Mouse (Mus musculus): ENCODE measurements around the gene Fbxo22. TPM values are rescaled to one million over a fixed set of nuclear protein-coding genes. Genes with fewer than 3 reads are reported as not detected.
A peak's percentile ranks its signal among the peaks of the same experiment; 100 is the strongest.
"Not testable (repeated sequence)": the region's sequence is repeated elsewhere in the genome, so short reads cannot be mapped to it uniquely, and the experiment has no call there.

The Fbxo22 gene
- polyA plus RNA-seq, 3 experiments from 2014 or later, result 39.3 to 50.5 (median 42.0) TPM

DNA sequence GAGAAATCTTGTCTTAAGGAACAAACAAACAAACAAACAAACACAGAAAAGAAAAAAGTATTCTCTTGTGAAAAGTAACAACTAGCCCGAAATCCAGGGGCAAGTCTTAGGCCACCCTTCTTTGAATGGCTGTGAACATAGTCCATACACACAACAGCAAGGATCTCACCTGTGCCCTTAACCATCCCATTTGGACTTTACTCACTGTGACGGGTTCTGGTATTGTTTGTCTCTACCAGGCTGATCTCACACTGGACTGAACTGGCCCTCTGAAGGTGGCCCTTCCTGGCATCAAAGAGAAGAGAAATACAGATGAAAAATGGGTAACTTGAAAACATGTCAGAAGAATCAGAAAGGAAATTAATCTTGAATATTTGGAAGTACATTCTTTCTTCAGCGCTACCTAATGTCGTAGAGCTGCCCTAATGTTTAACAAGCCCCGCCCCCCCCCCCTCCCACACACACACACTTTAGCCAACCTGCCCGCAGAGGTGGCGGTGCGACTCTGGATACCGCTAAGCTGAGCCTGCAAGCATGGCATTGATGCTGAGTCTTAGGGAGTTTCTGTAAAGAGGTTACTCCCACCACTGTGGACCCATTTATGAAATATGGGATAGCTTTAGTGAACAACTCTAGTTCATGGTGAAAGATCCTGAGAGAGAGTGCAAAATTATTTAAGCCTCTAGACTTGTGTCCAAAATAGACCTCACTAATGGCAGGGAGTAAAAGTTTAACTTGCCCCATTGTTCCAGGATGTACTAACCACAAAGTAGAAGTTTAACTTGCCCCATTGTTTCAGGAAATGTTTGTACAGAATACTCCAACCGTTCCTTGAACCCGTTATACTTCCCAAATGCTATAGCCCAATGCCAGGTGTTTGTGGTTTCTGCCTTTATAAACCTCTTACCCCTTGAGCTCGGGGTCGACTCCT, 27.8 kb downstream of the Fbxo22 start:
- ATAC-seq, result no peak

DNA sequence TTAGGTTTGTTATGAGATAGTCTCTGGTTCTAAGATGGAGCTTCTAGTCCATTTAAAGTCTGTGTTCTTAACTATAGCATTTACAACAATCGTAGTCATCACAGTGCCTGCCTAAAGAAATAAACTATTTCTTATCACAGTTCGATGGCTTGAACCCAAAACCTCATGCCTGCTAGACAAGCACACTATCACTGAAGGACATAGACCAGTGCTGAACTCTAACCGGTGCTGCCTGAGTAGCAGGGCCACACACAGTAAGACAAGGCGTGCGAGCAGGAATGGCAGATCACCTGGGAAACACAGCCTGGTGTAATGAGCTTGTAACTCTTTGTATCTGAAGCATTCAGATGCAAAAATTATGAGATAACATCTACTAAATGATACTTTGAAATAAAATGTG, 32.1 kb downstream of the Fbxo22 start:
- no peak for ATAC-seq

DNA sequence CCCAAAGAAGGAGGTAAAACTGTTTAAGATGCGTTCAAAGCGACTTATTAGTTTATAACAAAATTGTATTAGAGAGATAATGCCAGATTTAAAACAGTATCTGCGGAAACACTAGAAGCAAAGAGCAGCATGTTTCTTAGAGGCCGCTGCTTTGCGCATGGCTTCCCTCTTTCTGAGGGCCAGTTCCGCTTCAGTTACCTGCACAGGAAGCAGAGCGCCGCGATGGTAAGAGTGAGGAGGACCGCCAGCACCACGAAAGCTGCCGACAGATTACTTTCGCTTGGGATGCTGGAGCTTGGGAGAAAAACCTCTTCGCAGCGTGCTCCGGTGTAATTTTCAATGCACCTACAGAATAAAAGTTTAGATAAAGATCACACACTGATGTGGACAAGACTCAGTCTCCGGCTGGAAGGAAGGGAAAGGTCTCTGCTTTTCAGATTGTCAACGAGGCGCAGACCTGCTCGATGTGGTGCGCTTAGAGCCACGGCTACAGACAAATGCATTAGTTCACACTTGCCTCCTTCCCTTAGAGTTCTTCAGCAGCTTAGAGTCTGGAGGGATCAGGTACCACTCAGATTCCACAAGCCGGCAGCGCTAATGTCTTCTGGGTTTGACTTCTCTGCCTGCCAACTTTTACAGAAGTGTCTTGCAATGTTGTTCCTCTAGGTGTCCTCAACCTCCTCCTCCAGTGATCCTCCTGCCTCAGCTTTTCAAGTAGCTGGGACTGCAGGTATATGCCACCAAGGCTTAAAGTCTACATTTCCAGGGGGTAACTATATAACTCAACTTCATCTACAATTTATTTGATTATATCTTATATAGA, 33.3 kb downstream of the Fbxo22 start:
- peak; percentile 50 for ATAC-seq

DNA sequence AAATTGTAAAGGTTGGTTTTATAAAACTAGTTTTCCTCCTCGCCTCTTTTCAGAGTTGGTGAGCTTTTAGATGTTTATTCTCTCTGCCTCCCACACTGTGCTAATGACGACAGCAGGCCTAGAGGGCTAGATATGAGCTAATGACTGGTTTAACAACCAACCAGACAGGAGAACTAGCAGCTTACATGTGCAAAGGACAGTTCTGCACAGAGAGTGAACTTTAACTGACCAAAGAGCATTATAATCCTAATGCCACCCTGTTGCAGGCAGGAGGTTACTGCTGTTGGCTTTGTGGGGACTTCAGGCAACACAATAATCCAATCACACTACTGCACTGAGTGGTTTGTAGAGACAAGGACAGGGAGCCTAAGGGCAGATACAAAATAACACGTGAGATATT, 34.6 kb downstream of the Fbxo22 start:
- ATAC-seq, result no peak

DNA sequence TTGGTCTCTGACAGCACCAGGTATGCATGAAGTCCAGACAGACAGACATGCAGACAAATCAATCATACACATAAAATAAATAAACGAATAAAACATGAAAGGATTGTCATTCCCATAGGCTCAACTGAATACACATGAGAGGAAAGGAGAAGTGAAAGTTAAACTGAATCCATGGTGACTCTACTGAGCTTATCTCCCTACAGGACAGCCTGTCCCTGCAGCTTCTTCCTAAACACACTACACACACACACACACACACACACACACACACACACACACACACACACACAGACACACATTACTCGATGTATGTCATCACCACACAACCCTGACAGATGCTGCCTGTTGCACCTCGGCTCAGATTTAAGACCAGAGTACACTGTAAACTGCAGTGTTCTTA, 35.4 kb downstream of the Fbxo22 start:
- no peak for ATAC-seq

DNA sequence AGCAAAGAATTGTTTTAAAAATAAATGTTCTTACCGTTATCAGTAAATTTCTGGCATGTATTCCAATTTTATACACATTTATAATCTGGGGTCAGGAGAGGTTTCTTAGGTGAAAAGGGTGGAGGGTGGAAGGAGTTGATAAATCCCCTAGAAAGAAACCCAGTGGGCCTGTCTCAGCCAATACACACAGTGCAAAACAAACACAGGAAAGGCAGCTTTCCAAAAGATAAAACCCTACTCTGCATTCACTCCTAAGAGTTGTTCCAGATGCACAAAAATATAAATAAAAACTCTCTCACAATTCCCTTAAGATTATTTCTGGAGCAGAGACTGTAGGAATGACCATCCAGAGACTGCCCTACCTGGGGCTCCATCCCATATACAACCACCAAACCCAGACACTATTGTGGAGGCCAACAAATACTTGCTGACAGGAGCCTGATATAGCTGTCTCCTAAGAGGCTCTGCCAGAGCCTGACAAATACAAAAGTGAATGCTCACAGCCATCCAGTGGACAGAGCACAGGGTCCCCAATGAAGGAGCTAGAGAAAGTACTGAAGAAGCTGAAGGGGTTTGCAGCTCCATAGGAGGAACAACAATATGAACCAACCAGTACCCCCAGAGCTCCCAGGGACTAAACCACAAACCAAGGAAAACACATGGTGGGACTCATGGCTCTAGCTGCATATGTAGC, 36.5 kb downstream of the Fbxo22 start:
- not testable (repeated sequence) for ATAC-seq

DNA sequence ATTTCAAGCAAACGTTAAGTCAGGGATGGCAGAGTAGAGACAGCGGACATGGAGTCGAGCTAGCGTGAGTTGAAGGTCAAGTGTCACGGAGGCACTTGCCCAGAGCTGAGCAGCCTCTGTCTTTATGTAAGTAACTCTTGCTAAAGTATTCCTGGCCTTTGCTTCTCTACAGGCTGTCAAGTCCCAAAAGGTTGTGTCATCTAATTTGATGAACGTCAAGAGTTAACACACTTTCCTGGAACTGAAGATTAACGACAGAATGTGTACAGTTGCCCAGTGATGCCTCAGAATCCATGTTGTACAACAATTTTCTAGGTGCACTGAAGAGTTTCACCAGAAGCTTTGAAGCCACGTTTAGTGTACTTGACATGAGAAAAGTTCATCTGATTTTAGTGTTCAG, 37.7 kb downstream of the Fbxo22 start:
- ATAC-seq, result no peak

DNA sequence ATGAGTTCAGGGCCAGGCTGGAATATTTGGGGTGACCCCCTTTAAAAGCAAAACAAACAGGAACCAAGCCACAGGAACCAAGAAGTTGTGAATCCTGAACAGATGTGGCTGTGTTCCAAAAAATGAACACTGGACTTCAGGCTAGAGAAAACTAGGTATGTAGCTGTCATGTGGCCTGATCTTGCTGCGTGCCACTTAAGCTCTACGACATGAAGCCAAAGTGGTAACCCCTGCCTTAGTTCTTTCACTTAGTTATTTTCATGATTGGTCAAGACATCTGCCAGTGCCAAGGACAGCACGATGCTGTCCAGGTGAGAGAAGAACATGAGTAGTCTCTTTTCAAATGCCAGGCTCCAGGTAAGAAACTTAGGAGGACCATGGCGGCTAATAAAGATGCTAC, 38.2 kb downstream of the Fbxo22 start:
- no peak for ATAC-seq

DNA sequence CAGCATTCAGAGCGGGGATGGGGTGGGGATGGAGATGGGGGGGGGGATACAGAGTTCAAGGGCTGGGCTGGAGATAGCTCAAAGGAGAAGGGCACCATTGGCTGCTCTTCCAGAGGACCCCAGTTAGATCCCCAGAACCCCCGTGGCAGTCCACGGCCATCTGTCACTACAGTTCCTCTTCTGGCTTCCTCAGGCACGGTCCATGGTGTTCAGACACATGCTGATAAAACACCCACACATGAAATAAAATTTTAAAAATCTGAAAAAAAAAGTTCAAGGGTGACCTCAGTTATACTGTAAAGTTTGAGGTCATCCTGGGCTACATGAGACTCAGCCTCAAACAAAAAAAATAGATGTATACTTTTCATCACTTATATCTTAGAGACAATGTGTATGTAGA, 39.7 kb downstream of the Fbxo22 start:
- no peak for ATAC-seq

DNA sequence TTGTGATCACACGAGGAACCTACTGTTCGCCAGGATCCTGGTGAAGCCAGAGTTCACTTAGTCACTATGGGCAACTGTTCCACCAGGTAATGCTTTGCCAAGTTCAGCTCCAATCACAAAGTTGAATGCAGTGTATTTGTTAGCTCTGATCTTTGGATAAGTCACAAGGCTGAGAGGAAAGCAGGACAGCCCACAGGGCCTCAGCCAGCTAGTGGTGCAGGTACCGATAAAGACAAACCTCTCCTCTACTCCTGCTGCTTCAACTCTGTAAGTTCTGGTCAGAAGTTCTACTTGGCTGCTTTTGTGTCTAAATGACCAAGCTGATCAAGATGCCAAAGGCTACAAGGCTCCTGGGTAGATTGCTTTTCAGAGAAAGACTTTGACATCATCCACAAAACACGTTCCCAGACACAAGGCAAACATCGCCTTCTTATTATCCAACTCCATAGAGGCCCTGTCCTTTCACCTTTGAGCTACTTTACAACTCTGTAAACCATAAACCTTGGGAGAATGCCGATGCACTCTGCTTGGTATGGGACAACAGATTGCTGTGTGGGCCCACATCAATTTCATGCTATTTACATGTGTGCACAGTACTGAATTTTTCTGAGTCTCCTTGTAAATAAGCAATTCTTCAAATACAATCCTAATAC, 42.0 kb downstream of the Fbxo22 start:
- no peak for ATAC-seq

DNA sequence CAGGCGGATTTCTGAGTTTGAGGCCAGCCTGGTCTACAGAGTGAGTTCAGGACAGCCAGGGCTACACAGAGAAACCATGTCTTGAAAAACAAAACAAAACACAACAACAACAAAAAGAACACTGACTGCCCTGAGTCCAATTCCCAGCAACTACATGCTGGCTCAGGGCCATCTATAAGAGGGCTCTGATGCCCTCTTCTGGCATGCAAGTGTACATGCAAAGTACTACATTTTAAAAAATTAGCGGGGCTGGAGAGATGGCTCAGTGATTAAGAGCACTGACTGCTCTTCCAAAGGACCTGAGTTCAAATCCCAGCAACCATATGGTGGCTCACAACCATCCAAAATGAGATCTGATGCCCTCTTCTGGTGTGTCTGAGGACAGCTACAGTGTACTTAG, 43.4 kb downstream of the Fbxo22 start:
- ATAC-seq, result not testable (repeated sequence)

DNA sequence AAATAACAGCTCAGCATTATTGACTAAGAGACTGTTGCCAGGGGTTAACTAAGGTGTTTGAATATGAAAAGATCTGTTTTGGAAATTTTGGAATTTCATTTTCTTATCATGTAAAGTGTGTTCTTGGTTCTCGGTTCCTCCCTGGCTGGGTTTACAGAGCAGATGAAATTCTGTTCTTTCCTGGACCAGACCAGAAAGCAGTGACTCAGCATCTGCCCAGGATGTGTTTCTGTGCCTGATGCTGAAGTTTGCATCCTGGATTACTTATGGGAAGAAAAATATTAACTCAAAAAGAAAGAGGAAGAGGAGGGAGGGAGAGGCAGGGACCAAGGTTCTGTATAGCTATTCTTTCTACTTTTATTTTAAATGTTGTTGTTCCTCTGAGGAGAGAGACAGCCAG, 45.1 kb downstream of the Fbxo22 start:
- no peak for ATAC-seq

DNA sequence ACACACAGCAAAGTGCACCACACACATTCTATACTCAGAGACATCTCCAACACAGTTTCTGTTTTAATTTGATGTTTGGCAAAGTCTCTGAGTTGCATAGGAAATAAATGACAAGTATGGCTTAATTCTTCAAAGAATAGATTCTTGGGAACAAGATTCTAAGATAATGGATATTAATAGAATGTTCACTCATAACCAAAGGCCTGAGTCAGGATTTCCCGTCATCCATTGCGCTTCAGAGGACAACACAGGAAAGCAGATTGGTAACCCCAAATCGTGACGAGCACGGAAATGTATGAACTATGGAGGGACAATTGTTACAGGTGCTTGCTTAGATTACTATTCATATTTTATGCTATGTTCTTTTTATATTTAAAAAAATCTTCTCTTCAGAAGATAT, 46.3 kb downstream of the Fbxo22 start:
- no peak for ATAC-seq

DNA sequence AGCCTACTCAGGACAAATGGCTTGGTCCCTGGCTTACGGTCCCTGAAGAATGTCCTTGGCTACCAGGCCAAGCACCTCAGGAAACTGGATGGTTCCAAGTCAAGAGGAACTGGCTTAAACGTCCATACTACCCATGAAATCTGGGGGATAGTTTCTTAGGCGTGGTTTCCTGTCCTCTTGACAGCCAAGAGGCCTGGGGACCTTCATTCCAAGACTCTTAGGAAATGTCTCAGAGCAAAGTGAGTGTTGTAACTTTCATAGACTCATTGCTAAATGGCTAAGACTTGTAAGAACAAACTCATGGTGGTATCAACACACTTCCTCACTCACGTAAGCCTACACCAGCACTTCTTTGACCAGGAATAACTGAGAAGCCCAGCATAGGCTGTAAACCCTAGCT, 46.9 kb downstream of the Fbxo22 start:
- no peak for ATAC-seq

DNA sequence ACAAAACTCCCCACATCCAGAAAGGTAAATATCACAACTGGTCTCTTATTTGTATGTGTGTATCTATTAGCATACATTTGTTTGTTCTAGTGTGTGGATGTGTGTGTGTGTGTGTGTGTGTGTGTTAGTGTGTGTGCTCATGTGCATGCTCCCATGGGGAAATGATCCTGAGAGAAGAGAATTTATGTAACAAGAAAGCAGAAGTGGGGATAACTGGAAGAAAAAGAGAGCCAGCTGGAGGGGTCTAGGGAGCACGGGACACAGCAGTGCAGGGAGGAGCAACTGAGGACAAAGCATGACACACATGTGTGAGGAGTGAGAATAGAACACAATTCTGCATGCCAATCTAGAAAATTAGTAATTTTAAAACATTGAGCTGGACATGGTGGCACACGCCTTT, 48.4 kb downstream of the Fbxo22 start:
- no peak for ATAC-seq

DNA sequence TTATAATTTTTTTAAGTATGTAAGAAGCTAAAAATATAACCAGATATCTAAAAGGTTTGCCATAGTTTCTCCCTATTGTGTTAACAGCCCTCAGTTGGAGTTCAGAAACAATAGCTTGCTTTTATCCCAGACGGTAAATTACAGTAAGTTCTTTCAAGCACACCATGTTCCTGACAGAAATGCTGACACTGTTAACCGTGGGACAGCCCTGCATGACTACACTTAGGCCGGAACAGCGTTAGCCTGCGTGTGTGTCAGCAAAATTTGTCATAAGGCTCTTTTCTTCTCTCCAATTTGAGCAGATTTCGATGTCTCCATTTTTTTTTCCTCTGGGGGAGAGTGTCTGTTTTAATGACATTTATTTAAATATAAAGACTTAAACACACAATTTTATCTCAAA, 51.0 kb downstream of the Fbxo22 start:
- ATAC-seq, result no peak

DNA sequence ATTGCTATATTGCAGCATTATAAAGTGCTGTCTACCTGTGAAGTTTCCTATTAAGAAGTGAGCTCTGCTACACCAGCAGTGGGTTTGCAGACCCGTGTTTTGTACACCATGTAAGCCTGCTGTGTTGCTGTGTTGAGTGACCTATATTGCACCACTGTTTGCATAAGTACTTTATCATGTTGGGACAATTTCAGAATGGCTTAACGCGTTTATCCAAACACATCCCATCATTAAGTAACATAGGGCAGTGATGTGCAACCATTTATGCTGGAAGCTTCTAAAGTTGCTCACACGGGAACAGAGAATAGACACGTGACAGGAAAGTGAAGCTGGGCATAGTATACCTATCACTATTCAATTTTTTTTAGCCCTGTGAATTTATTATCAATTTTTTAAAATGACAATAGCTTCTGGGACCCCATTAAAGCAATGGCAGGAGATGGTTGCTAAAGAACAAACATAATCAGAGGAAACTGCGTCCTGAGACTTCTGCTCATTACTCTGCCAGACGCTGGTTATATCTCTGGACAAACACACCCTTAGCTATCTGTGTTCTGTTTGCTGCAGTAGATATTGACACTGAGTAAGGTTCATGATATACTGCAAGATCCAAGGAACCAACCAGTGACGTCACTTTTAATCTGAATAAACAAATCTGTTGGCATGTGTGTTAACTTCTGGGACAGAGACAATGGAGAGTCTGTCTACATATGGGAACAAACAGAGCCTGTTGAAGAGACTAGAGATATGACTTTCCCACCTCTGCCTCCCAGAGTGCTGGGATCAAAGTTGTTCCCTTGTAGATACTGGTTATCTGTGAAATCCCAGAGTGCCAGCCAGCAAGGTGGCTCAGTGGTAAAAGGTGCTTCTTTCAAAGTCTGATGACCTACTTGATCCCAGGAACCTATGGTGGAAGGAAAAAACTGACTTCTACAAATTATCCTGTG, 55.9 kb downstream of the Fbxo22 start:
- ATAC-seq, result no peak

DNA sequence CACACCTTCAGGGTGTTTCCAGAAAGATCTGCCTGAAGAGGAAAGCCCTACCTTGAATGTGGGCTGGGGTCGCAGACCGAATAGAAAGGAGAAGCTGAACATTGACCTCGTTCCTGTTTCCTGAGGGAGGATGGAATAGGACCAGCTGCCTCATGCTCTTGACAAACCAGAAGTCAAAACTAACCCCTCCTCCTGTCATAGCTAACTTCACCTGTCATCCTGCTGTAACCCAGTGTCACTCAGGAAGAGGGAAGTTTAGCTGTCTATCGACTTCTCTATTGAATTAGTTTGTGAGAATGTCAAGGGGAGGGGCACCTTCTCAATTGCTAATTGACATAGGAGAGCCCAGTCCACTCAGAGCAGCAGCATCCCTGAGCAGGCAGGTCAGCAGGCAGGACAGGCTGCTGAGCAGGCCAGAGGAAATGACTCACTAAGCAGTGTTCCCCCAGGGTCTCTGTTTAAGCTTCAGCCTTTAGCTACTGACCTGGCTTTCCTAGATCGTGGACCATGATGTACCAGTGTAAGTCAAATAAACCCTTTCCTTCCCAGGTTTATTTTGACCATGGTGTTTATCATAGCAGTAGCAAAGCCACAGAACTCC, 63.3 kb downstream of the Fbxo22 start:
- no peak for ATAC-seq

DNA sequence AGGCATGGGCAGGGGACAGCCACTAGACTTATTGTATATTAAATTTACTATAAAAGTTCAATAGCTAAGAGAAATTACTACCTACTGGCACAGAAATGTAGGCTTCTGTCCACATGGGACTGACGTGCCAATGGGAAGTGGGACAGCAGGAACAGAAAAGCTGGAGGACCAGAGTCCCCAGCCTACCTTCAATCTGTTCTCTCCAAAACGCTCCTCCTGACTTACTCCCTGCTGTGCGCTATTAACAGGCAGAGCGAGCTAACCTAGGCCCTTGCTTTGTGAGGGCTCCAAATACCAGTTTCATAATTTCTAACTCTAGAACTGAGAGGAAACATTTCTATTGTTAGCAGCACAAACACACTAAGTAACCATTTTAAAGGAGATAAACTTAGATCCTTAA, 65.2 kb downstream of the Fbxo22 start:
- ATAC-seq, result no peak

Measured in inflammation-experienced regulatory T-cells, adult 6 months (primary cell).